In genomic region chr1:180756711-180757110, GRCm38 (mm10) we compare ENCODE assay signal across 35 mouse cellular contexts. TPM values are rescaled to one million over a fixed set of nuclear protein-coding genes. Genes with fewer than 3 reads are reported as not detected.
"Had no signal": no experiment of that assay in that cellular context is flagged by ENCODE, and none has a peak within 500 bp of the region (broad histone marks: within the 10 kb centered on the region; RNA-seq: fewer than 3 reads in every experiment).

No protein-coding gene starts in this region.

- H3K27ac ChIP-seq: heart, embryonic 10.5 days; hindbrain, embryonic 13.5 days; hindbrain, embryonic 15.5 days; hindbrain, postnatal 0 days; kidney, postnatal 0 days; left cerebral cortex, adult 2 months; limb, embryonic 10.5 days; limb, embryonic 12.5 days; liver, embryonic 12.5 days; liver, embryonic 15.5 days had no signal

- DNase-seq: gastrocnemius, postnatal 14 days; gastrocnemius, postnatal 36 days; heart, postnatal 10 days; heart, postnatal 4 days; kidney, adult 11 months; kidney, adult 2 months; kidney, adult 9 months; kidney, postnatal 14 days; kidney, postnatal 36 days; layer of hippocampus, adult 9-11 months; layer of hippocampus, postnatal 36 days had no signal

- H3K9ac ChIP-seq: heart, embryonic 12.5 days; hindbrain, embryonic 13.5 days; hindbrain, embryonic 15.5 days; kidney, embryonic 15.5 days; limb, embryonic 12.5 days; liver, embryonic 12.5 days; liver, embryonic 15.5 days had no signal

- ATAC-seq: hindbrain, postnatal 0 days had no signal

- H3K4me3 ChIP-seq: heart, embryonic 10.5 days; heart, embryonic 12.5 days; hindbrain, embryonic 13.5 days; hindbrain, embryonic 15.5 days; kidney, embryonic 15.5 days; left cerebral cortex, adult 2 months; limb, embryonic 10.5 days; limb, embryonic 12.5 days; liver, embryonic 12.5 days; liver, embryonic 15.5 days had no signal

- H3K4me2 ChIP-seq: heart, embryonic 12.5 days; hindbrain, embryonic 13.5 days; hindbrain, embryonic 15.5 days; kidney, embryonic 15.5 days; limb, embryonic 12.5 days; liver, embryonic 12.5 days; liver, embryonic 15.5 days had no signal

- H3K9me3 ChIP-seq: heart, embryonic 10.5 days; heart, embryonic 12.5 days; hindbrain, embryonic 13.5 days; hindbrain, embryonic 15.5 days; kidney, embryonic 15.5 days; limb, embryonic 10.5 days; limb, embryonic 12.5 days; liver, embryonic 12.5 days; liver, embryonic 15.5 days had no signal

- H3K27me3 ChIP-seq: heart, embryonic 12.5 days; hindbrain, embryonic 13.5 days; hindbrain, embryonic 15.5 days; kidney, embryonic 15.5 days; limb, embryonic 12.5 days; liver, embryonic 15.5 days had no signal

- H3K4me1 ChIP-seq: heart, embryonic 10.5 days; heart, embryonic 12.5 days; hindbrain, embryonic 13.5 days; hindbrain, embryonic 15.5 days; kidney, embryonic 15.5 days; limb, embryonic 10.5 days; limb, embryonic 12.5 days had no signal

RNA-seq across cellular contexts. Expression of gene Mixl1, which starts 59.9 kb away (rescaled TPM):
- total RNA-seq: gastrocnemius, adult 18-20 months; gastrocnemius, adult 8-10 months; gastrocnemius, postnatal 14 days; gastrocnemius, postnatal 36 days; heart, adult 8-10 months; heart, postnatal 10 days; heart, postnatal 25 days; heart, postnatal 4 days; hindbrain, postnatal 0 days; layer of hippocampus, adult 18-20 months; layer of hippocampus, adult 8-10 months; layer of hippocampus, postnatal 36 days; left cerebral cortex, adult 2 months; left cerebral cortex, postnatal 14 days; left cerebral cortex, postnatal 36 days; liver, adult 2 months had no signal
- polyA plus RNA-seq: gonadal fat pad, adult 2 months; heart, embryonic 12.5 days; hindbrain, embryonic 11.5 days; hindbrain, embryonic 13.5 days; hindbrain, embryonic 15.5 days; hindbrain, postnatal 0 days; kidney, adult 2 months; large intestine, adult 2 months; liver, adult 2 months had no signal
